Comparison of ENCODE assay signal across 25 mouse cellular contexts in genomic region chr1:40271486-40272055, GRCm38 (mm10).
"Had no signal": no experiment of that assay in that cellular context is flagged by ENCODE, and none has a peak within 500 bp of the region (broad histone marks: within the 10 kb centered on the region; RNA-seq: fewer than 3 reads in every experiment).

No protein-coding gene starts in this region.

- H3K4me3 ChIP-seq: layer of hippocampus, adult 2 months; limb, embryonic 10.5 days; limb, embryonic 13.5 days; liver, embryonic 12.5 days; liver, embryonic 15.5 days; lung, embryonic 15.5 days; megakaryocyte, embryonic 14.5 days; midbrain, embryonic 10.5 days; neural tube, embryonic 12.5 days; neural tube, embryonic 15.5 days; stomach, embryonic 15.5 days had no signal

- H3K36me3 ChIP-seq: limb, embryonic 10.5 days; limb, embryonic 13.5 days; liver, embryonic 12.5 days; liver, embryonic 15.5 days; lung, embryonic 15.5 days; midbrain, embryonic 10.5 days; neural tube, embryonic 12.5 days; neural tube, embryonic 15.5 days; stomach, embryonic 15.5 days had no signal

- H3K4me2 ChIP-seq: limb, embryonic 13.5 days; liver, embryonic 12.5 days; liver, embryonic 15.5 days; lung, embryonic 15.5 days; neural tube, embryonic 12.5 days; neural tube, embryonic 15.5 days; stomach, embryonic 15.5 days had no signal

- H3K9me3 ChIP-seq: limb, embryonic 10.5 days; limb, embryonic 13.5 days; liver, embryonic 12.5 days; liver, embryonic 15.5 days; lung, embryonic 15.5 days; megakaryocyte, embryonic 14.5 days; midbrain, embryonic 10.5 days; neural tube, embryonic 12.5 days; neural tube, embryonic 15.5 days; stomach, embryonic 15.5 days had no signal

- H3K9ac ChIP-seq: limb, embryonic 13.5 days; liver, embryonic 12.5 days; liver, embryonic 15.5 days; lung, embryonic 15.5 days; neural tube, embryonic 12.5 days; neural tube, embryonic 15.5 days; stomach, embryonic 15.5 days had no signal

- DNase-seq: kidney, postnatal 25 days; layer of hippocampus, adult 9-11 months; liver; lung, adult 18-20 months; lung, postnatal 10 days; lung, postnatal 36 days; midbrain, embryonic 14.5 days; right cerebral cortex, adult 18-20 months; right cerebral cortex, postnatal 25 days; spleen, adult 18-20 months; thymus, adult 2 months; thymus, postnatal 14 days; thymus, postnatal 4 days had no signal

- H3K27ac ChIP-seq: kidney, postnatal 0 days; limb, embryonic 10.5 days; limb, embryonic 13.5 days; liver, embryonic 12.5 days; liver, embryonic 15.5 days; lung, embryonic 15.5 days; midbrain, embryonic 10.5 days; neural tube, embryonic 12.5 days; neural tube, embryonic 15.5 days; stomach, embryonic 15.5 days had no signal

- ATAC-seq: liver, embryonic 12.5 days had no signal

- H3K27me3 ChIP-seq: limb, embryonic 13.5 days; lung, embryonic 15.5 days; neural tube, embryonic 12.5 days; stomach, embryonic 15.5 days had no signal
